In the genomic region with DNA sequence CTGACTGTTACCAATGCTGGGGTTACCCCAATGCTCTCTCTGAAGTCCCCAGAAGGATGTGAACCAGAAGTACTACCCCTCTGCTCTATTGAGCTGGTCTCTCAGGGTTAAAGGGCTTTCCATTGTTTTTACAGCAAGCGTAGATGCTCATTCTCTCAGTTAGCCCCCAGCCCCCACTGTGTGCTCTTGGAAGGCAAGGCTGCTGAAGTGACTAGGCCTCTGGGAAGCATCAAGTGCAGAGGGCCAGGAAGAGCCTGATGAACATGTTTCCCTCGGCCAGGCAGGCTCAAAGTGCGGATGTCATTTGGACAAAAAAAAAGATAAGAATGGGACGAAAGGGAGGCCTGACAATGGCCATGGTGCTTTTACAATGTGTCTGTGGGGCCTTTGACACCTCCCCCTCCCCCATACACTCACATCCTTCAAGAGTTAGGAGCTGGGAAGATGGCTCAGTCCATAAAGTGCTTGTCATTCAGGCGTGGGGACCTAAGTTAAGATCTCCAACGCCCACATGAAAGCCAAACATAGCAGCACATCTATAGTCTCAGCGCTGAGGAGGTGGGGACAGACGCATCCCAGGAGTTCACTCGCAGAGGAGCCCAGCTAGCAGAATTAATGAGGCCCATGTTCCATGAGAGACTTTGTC, we compare ENCODE assay signal across 17 mouse cellular contexts.
DNase-seq lines count a peak whose midpoint lies in the region; ATAC-seq and TF ChIP-seq lines count a peak whose summit lies in the region.
"Had no signal": no experiment of that assay in that cellular context is flagged by ENCODE, and none has a peak within 500 bp of the region (broad histone marks: within the 10 kb centered on the region; RNA-seq: fewer than 3 reads in every experiment).

No protein-coding gene starts in this region.

- no peaks in the 10 kb centered on the region for H3K9me3 ChIP-seq in heart, postnatal 0 days (replicated peaks; ENCODE audit: control insufficient read depth, low read length)

- ATAC-seq in heart, postnatal 0 days (ENCODE audit: insufficient read depth, low read depth): peak; percentile 55; the same call in 1 of the 2 replicates
- ATAC-seq: activated CD4-positive, CD25-positive, alpha-beta regulatory T cell, adult 4 months; forebrain, postnatal 0 days; hindbrain, embryonic 16.5 days; liver, postnatal 0 days had no signal

- no peaks in the 10 kb centered on the region for H3K36me3 ChIP-seq in heart, postnatal 0 days (replicated peaks; ENCODE audit: control insufficient read depth, insufficient read depth, low read length)

- TF ChIP-seq EP300 in heart, postnatal 0 days (IDR thresholded peaks at IDR 0.05; ENCODE audit: low read depth): no peak

- DNase-seq in frontal cortex, adult 2 months (ENCODE audit: extremely low spot score in 1 of 2, low spot score in 1 of 2): peak; percentile 76 to 78
- DNase-seq in frontal cortex, postnatal 14 days (ENCODE audit: low spot score in 2 of 2): no peak
- no peak for DNase-seq in heart, postnatal 0 days (ENCODE audit: low spot score)
- DNase-seq in heart, adult 18-20 months: no peak
- DNase-seq in right cerebral cortex, adult 2 months (ENCODE audit: low spot score in 2 of 2): peak; percentile 66 to 68
- DNase-seq in right cerebral cortex, postnatal 4 days: no peak
- peak; percentile 81 for DNase-seq in telencephalon, adult 2 months (ENCODE audit: low read depth, low spot score)
- no peak for DNase-seq in yolk sac, embryonic 10.5 days (ENCODE audit: low spot score)
- DNase-seq: adrenal gland, postnatal 36 days; cerebellum, adult 9-11 months; kidney, postnatal 10 days; liver, postnatal 0 days; thymus, adult 2 months had no signal

- no peak overlapping the region for H3K9ac ChIP-seq in heart, postnatal 0 days (replicated peaks; ENCODE audit: low read depth, low read length)
- H3K9ac ChIP-seq: forebrain, postnatal 0 days; liver, postnatal 0 days had no signal

- H3K27ac ChIP-seq in heart, postnatal 0 days (ENCODE audit: low read depth): 0 out of 2 replicates have a peak overlapping the region, but pooled peaks have one; percentile 16

- WGBS in heart, postnatal 0 days: 25% methylated on average over 9 of the region's 9 CpGs

- no peaks in the 10 kb centered on the region for H3K27me3 ChIP-seq in heart, postnatal 0 days (ENCODE audit: control insufficient read depth, insufficient read depth, low read length)

- no peak for TF ChIP-seq CTCF in heart, postnatal 0 days (IDR thresholded peaks at IDR 0.05; ENCODE audit: low read depth)

- H3K4me2 ChIP-seq in heart, postnatal 0 days (ENCODE audit: low read depth, low read length): no peak overlapping the region

- no peak overlapping the region for H3K4me3 ChIP-seq in heart, postnatal 0 days (ENCODE audit: low read depth, low read length)
- H3K4me3 ChIP-seq: erythroblast, embryonic 14.5 days had no signal

- H3K4me1 ChIP-seq in heart, postnatal 0 days (ENCODE audit: control insufficient read depth, insufficient read depth): peaks cover 19% of the 10 kb centered on the region

Comparison
In these comparisons a context has a peak if more than half of its experiments do, and no peak if none do; other contexts are left out.
1. DNase-seq: peak in frontal cortex, adult 2 months (2 of 2), right cerebral cortex, adult 2 months (2 of 2) and telencephalon, adult 2 months (single experiment); none in frontal cortex, postnatal 14 days (0 of 2), heart, postnatal 0 days (single experiment), heart, adult 18-20 months (0 of 2), right cerebral cortex, postnatal 4 days (single experiment) and yolk sac, embryonic 10.5 days (single experiment).